Mouse (Mus musculus) ovary, postnatal 10 days (tissue): Measurements from ENCODE around the gene Tmem171.

Source experiments
- DNase-seq: peaks from one replicate; pipeline ENCODE4 v3.0.0; 2022; ENCODE audit warnings: low spot score

Tmem171 gene

GRCm38 (mm10) chr13:98694773-98695314, at the start of gene Tmem171:
Gene Tmem171 (minus strand): TSS chr13:98694834.
- no peak for DNase-seq

GRCm38 (mm10) chr13:98743829-98744228, 49.2 kb upstream of the Tmem171 start:
- DNase-seq, result no peak

GRCm38 (mm10) chr13:98743214-98743613, 48.6 kb upstream of the Tmem171 start:
- DNase-seq, result no peak

GRCm38 (mm10) chr13:98738213-98738612, 43.6 kb upstream of the Tmem171 start:
- DNase-seq, result no peak

- no peak for DNase-seq
These were observed 38.7 kb upstream of the Tmem171 start for GRCm38 (mm10) chr13:98733292-98733691.

- no peak for DNase-seq
These were observed 34.8 kb upstream of the Tmem171 start for GRCm38 (mm10) chr13:98729271-98730062.

- DNase-seq, result no peak
These were observed 31.9 kb upstream of the Tmem171 start for GRCm38 (mm10) chr13:98726494-98726893.

- DNase-seq, result no peak
These were observed 28.8 kb upstream of the Tmem171 start for GRCm38 (mm10) chr13:98723430-98723829.

GRCm38 (mm10) chr13:98722296-98722695, 27.7 kb upstream of the Tmem171 start:
- no peak for DNase-seq

GRCm38 (mm10) chr13:98716176-98716575, 21.5 kb upstream of the Tmem171 start:
- DNase-seq, result no peak

- DNase-seq, result no peak
These were observed 20.9 kb upstream of the Tmem171 start for GRCm38 (mm10) chr13:98715443-98715990.

- no peak for DNase-seq
These were observed 16.0 kb upstream of the Tmem171 start for GRCm38 (mm10) chr13:98710655-98711054.

- DNase-seq, result no peak
These were observed 15.6 kb upstream of the Tmem171 start for GRCm38 (mm10) chr13:98710236-98710635.

- no peak for DNase-seq
These were observed 10.9 kb upstream of the Tmem171 start for GRCm38 (mm10) chr13:98705501-98705900.

GRCm38 (mm10) chr13:98703786-98704185, 9.2 kb upstream of the Tmem171 start:
- DNase-seq, result no peak

GRCm38 (mm10) chr13:98702361-98702760, 7.7 kb upstream of the Tmem171 start:
- no peak for DNase-seq

- no peak for DNase-seq
These were observed 6.7 kb upstream of the Tmem171 start for GRCm38 (mm10) chr13:98701309-98701675.

GRCm38 (mm10) chr13:98700661-98701308, 6.2 kb upstream of the Tmem171 start:
- no peak for DNase-seq

- DNase-seq, result no peak
These were observed 5.4 kb upstream of the Tmem171 start for GRCm38 (mm10) chr13:98699982-98700540.

GRCm38 (mm10) chr13:98699051-98699744, 4.6 kb upstream of the Tmem171 start:
- no peak for DNase-seq

GRCm38 (mm10) chr13:98696716-98697115, 2.1 kb upstream of the Tmem171 start:
- no peak for DNase-seq

- DNase-seq, result no peak
These were observed 912 bp upstream of the Tmem171 start for GRCm38 (mm10) chr13:98695546-98695945.
